Mouse (Mus musculus) kidney, postnatal 10 days (tissue): Measurements from ENCODE around the gene Platr17.
"Not testable (repeated sequence)": the region's sequence is repeated elsewhere in the genome, so short reads cannot be mapped to it uniquely, and the experiment has no call there.

ENCODE experiments used
- DNase-seq: peaks from one replicate; pipeline ENCODE4 v3.0.0; 2021; ENCODE audit warnings: mixed read lengths

Gene Platr17

DNA sequence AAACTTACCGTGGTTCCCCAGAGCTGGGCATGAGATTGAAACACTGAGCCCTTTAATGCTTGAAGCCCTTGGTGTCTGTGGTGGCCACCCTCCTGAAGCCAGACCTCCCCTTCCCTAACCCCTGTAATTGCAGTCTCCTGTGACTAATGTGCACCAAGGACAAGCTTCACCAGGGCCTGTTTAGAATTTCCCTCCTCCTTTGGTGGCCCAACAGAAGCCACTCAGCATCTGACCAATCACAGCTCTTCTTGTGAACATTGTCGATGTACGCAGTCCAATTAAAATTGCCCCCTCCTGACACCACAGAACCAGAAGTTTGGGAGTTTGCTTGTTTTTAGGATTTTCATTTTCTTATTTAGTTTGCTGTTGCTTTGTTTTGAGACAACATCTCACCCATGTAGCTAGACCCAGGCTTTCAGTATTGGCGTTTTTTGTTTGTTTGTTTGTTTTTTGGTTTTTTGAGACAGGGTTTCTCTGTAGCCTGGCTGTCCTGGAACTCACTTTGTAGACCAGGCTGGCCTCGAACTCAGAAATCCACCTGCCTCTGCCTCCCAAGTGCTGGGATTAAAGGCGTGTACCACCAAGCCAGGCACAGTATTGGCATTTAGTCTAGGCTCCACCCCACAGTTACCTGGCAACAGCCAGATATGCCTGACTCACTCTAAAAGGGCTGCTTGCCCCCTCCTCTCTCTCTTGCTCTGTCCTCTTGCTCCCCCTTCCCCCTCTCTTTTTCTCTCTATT, 854 bp upstream of the Platr17 start:
- not testable (repeated sequence) for DNase-seq

DNA sequence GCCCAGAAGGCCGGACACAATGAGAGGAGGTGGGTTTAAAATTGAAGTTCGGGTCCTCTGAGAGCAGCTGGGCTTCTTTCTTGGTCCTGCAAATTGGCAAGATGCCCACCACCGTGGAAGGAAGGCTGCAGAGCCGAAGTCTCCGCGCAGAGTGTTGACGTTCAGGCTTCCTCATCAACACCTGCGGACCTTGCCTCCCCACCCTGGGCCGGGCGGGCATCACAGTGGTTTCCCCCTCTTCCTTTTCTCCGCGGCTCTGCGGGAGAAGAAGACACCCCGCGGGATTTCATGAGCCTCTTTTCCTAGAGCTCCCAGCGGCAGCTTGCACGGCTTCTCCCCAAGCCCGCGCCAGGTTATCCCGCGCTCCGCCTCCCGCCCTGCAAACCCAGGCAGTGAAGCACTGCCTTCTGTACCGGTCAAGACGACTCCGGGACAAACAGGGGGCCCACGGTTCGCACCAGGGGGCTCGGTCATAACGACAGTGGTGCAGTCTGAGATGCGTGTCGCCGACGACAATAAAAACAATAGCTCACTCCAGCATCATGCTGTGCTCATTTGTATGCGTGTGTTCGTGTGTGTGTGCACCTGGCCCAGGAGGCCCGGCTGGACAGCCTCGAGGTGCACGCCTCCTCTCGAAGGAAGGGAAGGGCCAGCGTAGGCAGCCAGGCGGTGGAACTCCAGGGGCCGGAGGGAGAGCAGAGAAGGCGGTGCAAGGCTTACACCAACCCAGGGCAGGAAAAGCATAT, 3.6 kb downstream of the Platr17 start:
- DNase-seq: peak; percentile 72

DNA sequence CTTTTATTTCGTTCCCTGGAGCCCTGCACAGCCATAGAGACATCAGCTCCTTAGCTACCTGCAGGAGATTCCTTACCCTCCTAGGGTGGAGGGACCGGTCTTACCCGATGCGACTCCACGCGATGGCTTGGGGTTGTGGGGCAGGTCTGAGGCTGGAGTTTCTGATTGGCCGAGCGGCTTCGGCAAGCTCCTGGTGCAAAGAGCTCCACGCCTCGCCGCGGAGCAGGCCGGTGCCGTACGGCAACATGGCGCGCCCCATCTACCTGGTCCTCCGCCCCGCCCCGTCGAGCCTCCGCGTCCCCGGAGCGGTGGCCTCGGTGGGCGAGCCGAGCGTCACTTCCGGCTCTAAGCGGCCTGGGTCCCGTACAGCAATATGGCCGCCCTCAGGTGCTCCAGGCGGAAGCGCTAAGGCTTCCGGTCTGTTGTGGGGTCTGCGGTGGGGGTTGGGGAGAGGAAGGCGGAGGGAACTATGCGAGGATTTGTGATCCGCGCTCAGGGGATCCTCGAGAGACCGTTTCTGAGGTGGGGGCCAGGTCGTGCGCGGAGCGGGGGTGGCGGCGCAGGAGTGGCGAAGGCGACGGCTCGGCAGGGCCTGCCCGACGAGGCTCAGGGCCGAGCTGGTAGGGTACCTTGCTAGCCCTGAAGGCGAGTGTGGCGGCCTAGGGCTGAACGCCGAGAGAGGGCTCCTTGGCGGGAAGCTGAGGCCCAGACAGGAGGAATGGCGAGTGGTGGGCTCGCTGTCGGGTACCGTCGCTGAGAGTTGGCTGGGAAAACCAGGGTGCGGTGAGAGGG, 4.3 kb downstream of the Platr17 start, which contains the start of gene Daxx:
Daxx (plus strand) TSS at position 338 of the 792 bp plus-strand sequence.
- peak; percentile 99 for DNase-seq

DNA sequence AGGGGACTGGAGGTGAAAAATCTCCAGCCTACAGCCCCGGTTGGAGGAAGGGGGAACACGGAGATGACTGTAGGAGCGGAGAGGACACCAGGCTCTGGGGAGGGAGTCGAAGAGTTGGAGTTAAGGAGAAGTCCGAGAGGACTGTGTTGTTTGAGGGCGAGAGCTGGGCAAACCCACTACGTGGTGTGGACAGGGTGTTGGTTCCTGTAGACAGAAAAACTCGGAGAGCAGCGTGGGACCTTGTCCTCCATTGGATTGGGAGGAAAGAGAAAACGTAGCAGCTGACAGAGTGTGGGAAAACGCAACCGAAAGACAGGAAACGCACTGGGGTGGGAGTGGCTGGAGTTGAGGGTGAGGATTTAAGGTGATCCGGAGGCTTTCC, 4.9 kb downstream of the Platr17 start:
- DNase-seq: peak; percentile 66

DNA sequence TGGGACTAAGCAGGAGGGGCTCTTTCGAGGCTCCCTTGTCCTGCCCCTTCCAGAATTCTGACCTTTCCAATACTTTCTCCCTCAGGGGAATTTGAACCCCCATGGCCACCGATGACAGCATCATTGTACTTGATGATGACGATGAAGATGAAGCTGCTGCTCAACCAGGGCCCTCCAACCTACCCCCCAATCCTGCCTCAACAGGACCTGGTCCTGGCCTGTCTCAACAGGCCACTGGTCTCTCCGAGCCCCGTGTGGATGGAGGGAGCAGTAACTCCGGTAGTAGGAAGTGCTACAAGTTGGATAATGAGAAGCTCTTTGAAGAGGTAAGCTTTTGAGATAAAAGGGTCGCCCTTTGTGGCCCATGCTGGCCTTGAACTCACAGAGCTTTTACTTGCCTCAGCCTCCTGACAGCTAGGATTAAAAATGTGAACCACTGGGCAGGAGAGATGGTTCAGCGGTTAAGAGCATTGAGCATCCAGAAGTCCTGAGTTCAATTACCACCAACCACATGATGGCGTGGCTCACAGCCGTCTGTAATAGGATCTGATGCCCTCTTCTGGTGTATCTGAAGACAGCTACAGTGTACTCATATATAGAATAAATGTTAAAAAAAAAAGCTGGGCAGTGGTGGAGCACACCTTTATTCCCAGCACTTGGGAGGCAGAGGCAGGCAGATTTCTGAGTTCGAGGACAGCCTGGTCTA, 5.6 kb downstream of the Platr17 start:
- no peak for DNase-seq

GRCm38 (mm10) chr17:33911052-33911812, 6.3 kb downstream of the Platr17 start:
- peak; percentile 23 for DNase-seq

DNA sequence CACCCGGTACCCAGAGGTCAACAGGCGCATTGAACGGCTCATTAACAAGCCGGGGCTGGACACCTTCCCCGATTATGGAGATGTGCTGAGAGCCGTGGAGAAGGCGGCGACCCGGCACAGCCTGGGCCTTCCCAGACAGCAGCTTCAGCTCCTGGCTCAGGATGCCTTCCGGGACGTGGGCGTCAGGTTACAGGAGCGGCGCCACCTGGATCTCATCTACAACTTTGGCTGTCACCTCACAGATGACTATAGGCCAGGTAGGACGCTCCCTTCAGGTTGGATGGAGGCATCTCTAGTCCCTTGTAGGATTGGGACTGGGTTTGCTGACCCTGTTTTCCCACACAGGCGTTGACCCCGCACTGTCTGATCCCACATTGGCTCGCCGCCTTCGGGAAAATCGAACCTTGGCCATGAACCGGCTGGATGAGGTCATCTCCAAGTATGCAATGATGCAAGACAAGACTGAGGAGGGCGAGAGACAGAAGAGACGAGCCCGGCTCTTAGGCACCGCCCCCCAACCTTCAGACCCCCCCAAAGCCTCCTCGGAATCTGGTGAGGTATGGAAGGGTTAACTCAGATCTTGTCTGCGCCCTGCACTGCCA, 7.0 kb downstream of the Platr17 start:
- DNase-seq: peak; percentile 25

GRCm38 (mm10) chr17:33913264-33913663, 8.3 kb downstream of the Platr17 start:
- no peak for DNase-seq

- no peak for DNase-seq
These were observed 9.0 kb downstream of the Platr17 start for GRCm38 (mm10) chr17:33913905-33914304.

DNA sequence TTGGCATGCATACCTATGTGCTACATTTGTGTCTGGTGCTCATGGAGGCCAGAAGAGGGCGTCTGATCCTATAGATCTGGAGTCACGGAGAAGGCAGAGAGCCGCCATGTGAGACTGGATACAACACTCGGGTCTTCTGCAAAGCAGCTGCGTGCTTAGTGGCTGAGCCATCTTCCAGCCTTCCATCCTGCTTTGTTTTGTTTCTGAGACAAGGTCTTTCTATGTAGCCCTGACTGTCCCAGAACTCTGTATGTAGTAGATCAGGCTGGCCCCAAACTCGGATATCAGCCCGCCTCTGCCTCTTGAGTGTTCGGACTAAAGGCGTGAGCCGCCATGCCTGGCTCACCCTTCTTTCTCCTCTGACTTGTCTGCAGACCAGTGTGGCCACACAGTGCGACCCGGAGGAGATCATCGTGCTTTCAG, 10.0 kb downstream of the Platr17 start:
- DNase-seq: no peak

- peak; percentile 98 for DNase-seq
These were observed 10.8 kb downstream of the Platr17 start, which contains the start of the genes Tapbp and Zbtb22 for GRCm38 (mm10) chr17:33915671-33916250. Tapbp (plus strand) TSS chr17:33915899. Zbtb22 (plus strand) TSS chr17:33915904.

GRCm38 (mm10) chr17:33916294-33916693, 11.4 kb downstream of the Platr17 start:
- DNase-seq: no peak

GRCm38 (mm10) chr17:33916847-33917655, 12.1 kb downstream of the Platr17 start:
- peak; percentile 42 for DNase-seq

- no peak for DNase-seq
These were observed 12.8 kb downstream of the Platr17 start for GRCm38 (mm10) chr17:33917656-33918292.

DNA sequence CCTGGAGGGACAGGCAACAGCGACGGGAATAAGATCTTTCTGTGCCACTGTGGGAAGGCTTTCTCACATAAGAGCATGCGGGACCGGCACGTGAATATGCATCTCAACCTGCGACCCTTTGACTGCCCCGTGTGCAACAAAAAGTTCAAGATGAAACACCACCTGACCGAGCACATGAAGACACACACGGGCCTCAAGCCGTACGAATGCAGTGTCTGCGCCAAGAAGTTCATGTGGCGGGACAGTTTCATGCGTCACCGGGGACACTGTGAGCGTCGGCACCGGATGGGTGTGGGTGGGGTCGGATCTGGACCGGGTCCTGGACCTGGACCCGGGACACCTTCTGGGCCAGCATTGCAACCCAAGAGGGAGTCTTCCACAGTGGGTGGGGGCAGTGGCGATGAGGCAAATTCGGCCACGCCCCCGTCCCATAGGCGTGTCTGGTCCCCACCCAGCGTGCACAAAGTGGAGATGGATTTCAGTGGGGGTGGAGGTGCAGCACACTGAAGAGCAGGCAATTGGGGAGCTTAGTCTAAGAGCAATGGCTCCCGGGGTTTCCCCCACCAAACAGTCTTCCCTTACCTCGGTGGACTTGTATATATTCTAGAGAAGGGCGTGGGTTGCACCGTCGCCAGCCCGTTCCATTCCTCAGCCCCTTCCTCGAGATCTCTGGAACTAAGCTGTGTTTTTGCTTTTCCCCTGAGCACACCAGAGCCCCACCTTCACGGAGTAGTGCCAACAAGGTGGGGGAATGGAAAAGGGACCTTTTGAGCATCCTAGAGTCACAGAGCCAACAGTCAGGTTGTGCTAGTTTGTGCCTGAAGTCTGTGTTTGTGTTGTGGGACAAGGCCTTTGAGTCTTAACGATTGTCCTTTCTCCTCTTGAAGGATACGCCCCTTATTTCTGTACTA, 13.6 kb downstream of the Platr17 start:
- DNase-seq: peak; percentile 49

DNA sequence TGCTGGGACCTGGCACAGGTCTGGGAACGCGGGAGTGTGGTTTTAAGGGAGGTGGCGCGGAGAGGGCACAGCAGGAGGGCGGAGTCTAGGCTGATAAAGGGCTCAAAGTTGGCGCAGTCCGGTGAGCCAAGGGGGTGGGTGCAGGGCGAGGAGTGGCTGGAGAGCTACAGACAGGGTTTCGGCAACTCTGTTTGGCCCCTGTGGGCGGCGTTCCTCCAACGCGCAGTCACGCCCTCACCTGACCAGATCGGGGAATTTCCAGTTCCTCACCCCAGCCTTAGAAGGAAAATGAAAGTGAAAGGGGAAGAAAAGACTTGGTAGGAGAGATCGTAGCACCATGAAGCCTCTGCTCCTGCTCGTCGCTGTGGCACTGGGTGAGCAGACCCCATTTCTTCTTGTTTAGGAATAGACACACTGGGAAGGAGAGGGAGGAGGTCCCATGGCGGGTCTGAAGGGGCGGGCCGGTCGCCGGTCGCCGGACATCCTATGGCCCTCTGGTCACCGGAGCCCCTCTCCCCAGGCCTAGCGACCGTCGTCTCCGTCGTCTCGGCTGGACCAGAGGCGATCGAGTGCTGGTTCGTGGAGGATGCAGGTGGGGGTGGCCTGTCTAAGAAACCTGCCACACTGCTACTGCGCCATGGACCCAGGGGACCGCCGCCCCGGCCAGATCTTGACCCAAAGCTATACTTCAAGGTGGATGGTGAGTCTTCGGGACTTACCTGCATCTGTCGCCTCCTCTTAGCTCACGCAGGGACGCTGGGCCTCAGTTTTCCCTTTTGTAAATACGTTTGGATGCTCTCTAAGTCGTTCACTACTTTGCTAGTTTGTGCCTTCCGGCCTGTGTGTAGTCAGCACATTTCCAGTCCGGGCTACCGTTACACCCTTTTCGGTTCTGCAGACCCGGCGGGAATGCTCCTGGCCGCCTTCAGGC, 14.7 kb downstream of the Platr17 start:
- peak; percentile 87 for DNase-seq
